Mouse (Mus musculus) cortical plate, adult 2 months (tissue): ENCODE data around the gene Bbs9.

Source experiments
- CTCF ChIP-seq: fragments of 200-500 bp; IDR thresholded peaks from 2 replicates; pipeline ENCODE4 v1.5.1; 2011; ENCODE audit warnings: mild to moderate bottlenecking, control low read depth, low read length; ENCODE audit not compliant: insufficient read depth; ENCODE audit errors: extremely low read depth
- POLR2A ChIP-seq: fragments of 200-500 bp; IDR thresholded peaks from 2 replicates; pipeline ENCODE4 v1.6.1; 2011; ENCODE audit warnings: mild to moderate bottlenecking, low read length, control low read depth; ENCODE audit not compliant: insufficient read depth; ENCODE audit errors: extremely low read depth

DNA sequence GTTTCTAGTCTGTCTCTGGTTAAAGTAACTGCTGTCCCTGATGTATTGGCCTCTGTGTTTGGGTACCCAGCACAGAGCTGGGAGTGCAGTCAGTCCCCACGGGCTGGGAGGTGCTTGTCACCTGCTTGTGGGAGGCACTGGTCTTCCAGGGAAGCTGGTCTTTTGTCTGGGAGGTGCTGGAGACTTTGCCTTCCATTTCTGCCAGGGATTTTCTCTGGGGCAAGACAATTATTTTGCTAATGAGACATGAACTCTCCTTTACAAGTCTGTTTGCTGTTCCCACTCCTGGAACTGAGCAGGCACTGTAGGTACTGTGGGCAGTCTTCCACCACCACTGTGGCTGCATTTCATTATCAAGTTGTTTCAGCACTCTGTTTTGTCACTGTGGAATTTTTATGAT, 223.0 kb downstream of the Bbs9 start:
- TF ChIP-seq POLR2A (no peak), CTCF (no peak)
